Mouse (Mus musculus) forelimb bud, embryonic 11.5 days (tissue): ENCODE measurements around the gene Timm17a.

Source experiments
- DNase-seq: peaks from one replicate; pipeline ENCODE4 v3.0.0-alpha.2; 2012; ENCODE audit warnings: low read depth, low spot score

Gene Timm17a

DNA sequence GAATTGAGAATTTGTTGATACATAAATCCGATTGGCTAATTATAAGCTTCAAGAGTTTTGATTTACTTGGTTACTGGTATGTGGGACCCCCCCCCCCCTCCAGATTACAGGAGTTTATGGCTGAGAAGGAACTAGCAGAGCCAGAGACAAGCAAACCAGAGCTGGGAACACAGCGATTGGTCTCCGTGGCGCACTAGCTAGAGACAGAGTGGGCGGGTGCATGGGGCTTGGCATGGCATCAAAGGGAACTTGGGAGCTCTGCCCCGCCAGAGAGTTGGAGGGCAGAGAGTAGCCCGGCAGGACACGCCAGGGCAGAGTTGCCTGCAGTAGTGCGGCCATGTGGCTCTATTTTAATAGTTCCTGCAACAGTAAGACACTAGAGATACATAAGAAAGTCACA lies 32.9 kb downstream of the Timm17a start:
- DNase-seq, result no peak

DNA sequence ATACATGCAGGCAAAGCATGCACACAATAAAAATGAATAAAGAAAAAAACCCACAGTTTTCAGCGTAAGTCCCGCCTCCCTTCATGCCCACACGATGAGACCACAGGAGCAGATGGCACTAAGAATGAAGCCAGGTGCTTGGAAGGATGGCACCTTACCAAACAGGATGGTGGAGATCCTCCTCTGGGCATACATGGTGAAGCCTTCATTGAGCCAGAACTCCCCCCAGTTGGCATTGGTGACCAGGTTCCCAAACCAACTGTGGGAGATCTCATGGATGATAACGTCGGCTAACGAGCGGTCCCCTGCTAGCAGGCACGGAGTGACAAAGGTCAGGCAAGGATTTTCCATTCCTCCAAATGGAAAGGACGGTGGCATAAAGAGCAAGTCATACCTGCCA lies 42.2 kb downstream of the Timm17a start:
- DNase-seq, result no peak

DNA sequence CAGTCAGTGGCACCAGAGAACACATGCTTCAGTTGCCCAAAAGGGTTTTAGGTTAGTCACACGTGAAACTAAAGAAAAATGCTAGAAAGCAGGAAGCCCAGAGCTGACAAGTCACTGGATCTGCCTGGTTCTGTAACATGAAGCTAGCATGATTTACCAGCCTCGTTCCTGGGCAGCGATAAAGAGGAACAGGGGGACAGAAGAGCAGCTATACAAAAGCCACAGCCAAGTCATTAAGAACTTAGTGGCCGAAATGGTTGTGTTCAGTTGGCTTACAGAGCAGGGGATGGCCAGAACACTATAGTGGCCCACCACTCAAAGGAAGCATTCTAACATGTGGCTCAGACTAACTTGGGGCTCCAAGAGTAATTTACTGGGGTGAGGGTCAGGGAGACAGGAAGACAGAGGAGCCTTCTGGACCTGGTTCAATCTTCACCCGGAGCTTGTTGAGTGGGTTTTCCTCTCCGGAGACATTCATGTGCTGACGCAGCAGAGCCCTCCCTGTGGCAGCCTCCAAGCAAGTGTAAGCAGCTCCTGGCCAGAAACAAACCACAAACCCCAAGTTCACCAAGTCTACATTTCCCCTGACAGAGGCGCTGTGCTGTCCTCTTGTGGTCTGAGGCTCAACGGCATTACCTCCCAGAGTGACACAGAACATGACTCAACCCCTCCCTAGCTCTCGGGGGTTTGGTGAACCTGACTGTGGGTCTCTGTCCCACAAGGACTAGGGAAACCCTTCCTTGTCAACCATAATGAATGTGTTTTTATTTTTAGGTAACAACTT lies 45.7 kb downstream of the Timm17a start:
- no peak for DNase-seq

DNA sequence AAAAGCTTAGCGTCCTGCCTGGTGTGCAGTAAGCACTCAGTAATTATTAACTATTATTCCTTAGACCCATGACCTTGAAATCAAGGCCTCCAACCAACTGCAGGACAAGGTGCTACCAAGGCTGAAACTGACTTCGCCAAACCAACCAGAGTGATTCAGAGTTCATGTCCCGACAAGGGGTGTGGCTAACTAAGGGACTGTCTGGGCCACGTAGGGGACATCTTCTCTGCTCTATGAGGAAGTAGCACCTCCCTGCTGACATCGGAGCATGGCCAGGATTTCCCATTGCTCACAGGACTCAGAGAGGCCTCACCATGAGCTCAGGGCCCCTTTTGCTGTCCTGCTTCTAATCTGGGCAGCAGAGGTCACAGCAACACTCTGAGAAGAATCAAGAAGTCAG lies 47.7 kb downstream of the Timm17a start:
- no peak for DNase-seq

DNA sequence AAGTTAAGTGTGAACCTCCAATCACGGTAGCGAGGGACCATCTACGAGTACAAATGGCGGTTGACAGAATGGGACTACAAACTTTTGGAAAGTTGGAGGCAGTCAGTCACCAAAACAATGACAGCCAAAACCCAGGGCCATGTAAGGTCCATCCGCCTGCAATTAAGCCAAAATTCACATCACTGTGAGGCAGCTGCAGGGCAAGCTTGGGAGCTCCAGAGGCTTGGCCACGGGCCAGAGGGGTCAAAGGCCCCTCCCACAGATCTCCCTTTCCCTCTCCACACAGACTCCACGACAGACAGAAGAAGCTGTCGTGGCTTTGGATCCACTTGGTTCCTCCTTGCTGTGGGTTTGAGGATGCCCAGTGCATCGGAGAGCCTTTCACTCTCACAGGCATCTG lies 50.3 kb downstream of the Timm17a start:
- no peak for DNase-seq

DNA sequence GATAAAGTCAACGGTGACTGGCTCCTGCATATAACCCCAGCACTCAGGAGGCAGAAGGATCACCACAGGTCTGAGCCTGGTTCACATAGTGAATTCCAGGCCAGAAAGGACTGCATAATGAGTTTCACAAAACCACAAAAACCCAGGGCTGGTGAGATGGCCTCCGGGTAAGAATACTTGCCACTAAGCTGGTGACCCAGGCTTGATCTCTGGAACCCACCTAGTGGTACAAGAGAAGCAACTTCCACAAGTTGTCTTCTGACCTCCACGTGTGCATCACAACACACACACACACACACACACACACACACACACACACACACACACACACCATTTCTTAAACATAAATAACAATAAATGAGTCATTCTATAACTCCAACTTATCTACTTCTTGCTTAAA lies 51.2 kb downstream of the Timm17a start:
- no peak for DNase-seq

DNA sequence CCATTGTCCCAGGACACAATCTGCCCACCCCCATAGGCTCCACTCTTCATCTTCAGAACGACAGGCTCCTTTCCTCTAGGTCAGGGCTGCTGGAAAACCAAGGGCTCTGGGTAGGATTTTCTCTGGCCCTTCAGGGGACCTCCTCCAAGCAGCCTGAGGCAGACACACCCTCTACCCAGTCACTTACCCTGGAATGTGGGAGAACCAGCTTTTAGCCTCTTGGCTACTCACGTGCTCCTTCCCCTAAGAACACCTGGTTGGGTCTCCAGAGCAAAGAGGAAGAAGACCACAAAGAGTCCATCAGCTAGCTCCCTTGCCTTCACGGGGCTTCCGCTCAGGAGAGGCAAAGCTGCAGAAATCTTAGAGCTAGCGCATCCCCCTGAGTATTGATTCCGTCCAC lies 52.6 kb downstream of the Timm17a start:
- DNase-seq, result no peak

DNA sequence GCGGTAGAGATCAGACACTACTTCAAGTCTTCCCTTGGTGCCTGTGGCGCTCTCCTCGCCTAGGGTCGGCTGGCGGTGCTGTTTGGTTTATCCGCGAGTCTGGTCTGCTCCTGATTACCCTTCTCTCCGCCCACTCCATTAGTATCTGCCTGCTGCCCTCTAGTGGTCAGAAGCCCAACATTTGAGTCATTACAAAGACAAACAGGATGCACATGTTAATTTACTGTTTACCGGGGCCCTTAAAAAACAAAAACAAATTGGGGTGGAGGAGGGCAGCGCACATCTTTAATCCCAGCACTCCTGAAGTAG lies 54.5 kb downstream of the Timm17a start:
- DNase-seq, result peak; percentile 91

DNA sequence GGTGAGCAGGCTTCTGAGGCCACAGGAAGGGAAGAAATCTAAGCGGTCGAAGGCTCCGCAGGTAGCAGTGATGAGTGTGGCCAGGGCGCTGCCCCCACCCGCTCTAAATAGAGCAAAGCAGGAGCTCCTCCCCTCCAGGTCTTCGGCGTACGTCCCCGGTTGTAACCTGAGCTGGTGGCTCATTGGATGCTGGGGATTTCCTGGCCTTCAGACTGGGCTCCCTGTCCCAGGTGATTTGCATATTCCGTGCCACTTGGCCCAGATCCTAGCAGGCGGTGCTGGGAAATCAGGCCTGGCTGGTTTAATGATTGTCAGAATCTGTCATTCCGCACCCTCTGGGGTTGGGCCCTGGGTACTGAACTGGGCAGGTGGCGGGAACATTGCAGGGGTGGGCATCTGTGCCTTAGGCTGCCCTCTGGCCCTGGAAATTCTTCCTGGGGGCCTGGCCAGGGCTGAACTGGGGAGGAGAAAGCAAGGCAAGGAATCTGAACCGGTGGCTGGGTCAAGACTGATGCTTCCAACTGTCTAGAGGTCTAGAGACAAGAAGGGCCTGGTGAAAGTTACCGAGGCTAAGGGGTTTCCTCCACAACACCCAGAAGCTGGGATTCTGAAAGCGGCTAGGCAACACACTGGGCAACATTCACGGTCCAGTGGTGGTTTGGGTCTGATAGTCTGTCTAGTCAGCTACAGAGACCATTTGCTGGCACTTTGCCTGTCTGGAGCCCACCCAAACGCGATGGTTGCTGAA lies 55.0 kb downstream of the Timm17a start, which contains the start of gene Elf3:
Gene Elf3, minus strand, starts transcription at position 189 of the 748 bp plus-strand sequence.
- DNase-seq, result peak; percentile 78

DNA sequence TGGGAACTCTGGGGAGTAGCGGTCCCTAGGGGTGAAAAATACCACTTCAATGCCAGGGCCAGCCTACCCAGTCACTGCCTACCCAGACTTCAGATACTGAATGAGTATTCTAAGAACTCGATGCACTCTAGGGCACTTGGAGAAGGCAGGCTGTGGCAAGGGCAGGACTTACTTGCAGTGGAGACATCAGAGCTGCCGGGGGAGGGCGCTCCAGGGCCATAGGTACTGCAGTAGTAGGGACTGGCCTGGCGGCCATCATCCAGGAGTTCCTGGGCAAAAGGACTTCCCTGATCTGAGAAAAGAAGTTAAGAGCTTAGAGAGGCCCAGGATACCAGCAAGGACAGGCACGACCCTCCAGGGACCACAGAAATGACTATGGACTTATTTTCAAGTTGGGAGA lies 57.3 kb downstream of the Timm17a start:
- no peak for DNase-seq

DNA sequence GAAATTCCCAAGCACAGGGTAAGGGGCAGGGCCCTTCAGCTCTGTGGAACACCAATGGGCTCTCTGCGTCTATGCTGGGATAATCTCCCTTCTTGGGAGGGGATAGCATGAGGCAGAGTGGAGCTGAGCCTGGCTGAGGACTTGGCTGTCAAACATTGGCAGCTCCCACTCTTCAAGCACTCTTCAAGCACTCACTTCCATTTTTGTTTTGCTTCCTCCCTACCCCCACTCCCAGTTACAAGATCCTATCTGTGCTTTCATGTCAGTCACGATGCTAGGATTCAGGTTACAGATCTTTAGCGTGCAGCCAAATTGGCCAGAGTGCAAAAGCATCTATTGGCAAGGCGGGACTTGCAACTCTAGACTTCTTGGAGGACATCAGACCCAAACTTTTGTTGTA lies 60.7 kb downstream of the Timm17a start:
- no peak for DNase-seq

DNA sequence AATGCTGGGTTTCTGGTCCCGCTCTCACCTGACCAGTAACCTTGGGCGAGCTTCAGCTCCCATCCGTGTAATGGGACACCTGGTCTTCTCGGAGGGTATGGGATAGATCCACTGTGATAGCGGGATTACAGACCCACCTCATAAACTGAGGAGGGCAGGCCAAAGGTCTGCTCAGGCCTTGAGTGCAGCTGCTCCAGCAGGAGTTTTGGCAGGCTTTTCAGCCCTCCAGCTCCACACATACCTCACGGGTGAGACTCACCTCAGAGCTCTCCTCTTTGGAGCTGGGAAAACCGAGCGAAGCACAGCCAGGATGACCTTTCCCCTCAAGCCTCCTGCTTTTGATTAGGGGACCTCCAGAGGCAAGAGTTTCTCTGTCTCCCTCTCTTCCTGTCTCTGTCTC lies 62.2 kb downstream of the Timm17a start:
- DNase-seq, result no peak

DNA sequence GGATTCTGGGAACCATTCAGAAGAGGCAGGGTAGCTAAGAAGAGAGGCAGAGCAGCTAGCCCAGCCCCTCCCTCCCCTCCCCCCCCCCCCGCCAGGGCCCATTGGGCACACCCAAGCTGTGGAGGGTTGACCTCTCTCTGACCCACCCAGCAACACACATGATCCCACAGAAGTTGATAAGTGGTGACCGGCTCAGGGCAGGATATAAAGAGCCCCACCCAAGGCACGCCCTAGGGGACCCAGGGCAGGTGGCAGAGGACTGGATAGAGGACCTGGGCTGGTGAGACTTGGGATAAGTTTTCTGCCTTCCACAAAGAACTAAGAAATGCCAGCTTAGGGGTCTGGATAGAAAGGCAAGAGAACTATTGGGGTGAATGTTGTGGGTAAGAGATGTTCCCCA lies 62.9 kb downstream of the Timm17a start:
- DNase-seq, result no peak

DNA sequence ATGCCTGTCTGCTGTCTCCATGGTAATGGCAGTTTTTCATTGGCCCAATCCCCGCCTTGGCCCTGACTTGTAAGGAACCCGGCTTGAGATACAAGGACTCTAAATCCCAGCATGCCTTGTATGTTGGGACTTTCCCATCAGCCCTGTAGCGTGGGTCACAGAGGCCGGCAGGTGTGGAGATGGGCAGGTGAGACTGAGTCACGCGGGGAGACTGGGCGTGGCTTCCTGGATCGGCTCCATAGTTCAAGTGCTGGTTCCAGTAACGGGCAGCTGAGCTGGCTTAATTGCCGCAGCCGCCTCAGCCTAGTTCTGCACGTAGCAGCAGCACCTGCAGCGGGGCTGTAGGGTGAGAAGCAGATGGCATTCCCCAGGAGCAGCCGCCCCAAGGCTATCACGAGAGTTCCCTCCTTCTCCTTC lies 65.1 kb downstream of the Timm17a start:
- no peak for DNase-seq
